Mouse (Mus musculus): ENCODE measurements around the gene Epb41l5.

The Epb41l5 gene

GRCm38 (mm10) chr1:119533093-119533805, 115.6 kb downstream of the Epb41l5 start:
- peak; percentile 59 to 65 for DNase-seq (ENCODE audit: low spot score in 2 of 2)

- no peak for DNase-seq (ENCODE audit: low spot score in 2 of 2)
Observed at GRCm38 (mm10) chr1:119532165-119532564, 116.6 kb downstream of the Epb41l5 start.

GRCm38 (mm10) chr1:119530941-119531340, 117.9 kb downstream of the Epb41l5 start:
- DNase-seq (ENCODE audit: low spot score in 2 of 2), result no peak

GRCm38 (mm10) chr1:119525689-119526591, 122.9 kb downstream of the Epb41l5 start, which contains the start of gene Tmem185b:
Gene Tmem185b, plus strand, starts transcription at chr1:119526160.
- peak; percentile 91 to 92 for DNase-seq (ENCODE audit: low spot score in 2 of 2)

- peak; percentile 58 to 61 for DNase-seq (ENCODE audit: low spot score in 2 of 2)
Observed at GRCm38 (mm10) chr1:119525004-119525444, 123.8 kb downstream of the Epb41l5 start.

- no peak for DNase-seq (ENCODE audit: low spot score in 2 of 2)
Observed at GRCm38 (mm10) chr1:119523826-119524225, 125.0 kb downstream of the Epb41l5 start.

- no peak for DNase-seq (ENCODE audit: low spot score in 2 of 2)
Observed at GRCm38 (mm10) chr1:119523369-119523768, 125.4 kb downstream of the Epb41l5 start.

- DNase-seq (ENCODE audit: low spot score in 2 of 2), result no peak
Observed at GRCm38 (mm10) chr1:119522726-119523125, 126.1 kb downstream of the Epb41l5 start.

- DNase-seq (ENCODE audit: low spot score in 2 of 2), result no peak
Observed at GRCm38 (mm10) chr1:119521681-119522080, 127.1 kb downstream of the Epb41l5 start.

- DNase-seq (ENCODE audit: low spot score in 2 of 2), result no peak
Observed at GRCm38 (mm10) chr1:119521029-119521428, 127.8 kb downstream of the Epb41l5 start.

GRCm38 (mm10) chr1:119519286-119519685, 129.5 kb downstream of the Epb41l5 start:
- no peak for DNase-seq (ENCODE audit: low spot score in 2 of 2)

GRCm38 (mm10) chr1:119518786-119519185, 130.0 kb downstream of the Epb41l5 start:
- DNase-seq (ENCODE audit: low spot score in 2 of 2), result no peak

- peak in 1 of 2 experiments; percentile 51 for DNase-seq (ENCODE audit: low spot score in 2 of 2)
Observed at GRCm38 (mm10) chr1:119518060-119518459, 130.7 kb downstream of the Epb41l5 start.

- DNase-seq (ENCODE audit: low spot score in 2 of 2), result no peak
Observed at GRCm38 (mm10) chr1:119510857-119511256, 137.9 kb downstream of the Epb41l5 start.

GRCm38 (mm10) chr1:119510409-119510808, 138.4 kb downstream of the Epb41l5 start:
- no peak for DNase-seq (ENCODE audit: low spot score in 2 of 2)

- DNase-seq (ENCODE audit: low spot score in 2 of 2), result no peak
Observed at GRCm38 (mm10) chr1:119509474-119509873, 139.3 kb downstream of the Epb41l5 start.

- DNase-seq (ENCODE audit: low spot score in 2 of 2), result peak; percentile 43
Observed at GRCm38 (mm10) chr1:119508548-119508947, 140.3 kb downstream of the Epb41l5 start.

GRCm38 (mm10) chr1:119505951-119506350, 142.8 kb downstream of the Epb41l5 start:
- DNase-seq (ENCODE audit: low spot score in 2 of 2), result no peak

- DNase-seq (ENCODE audit: low spot score in 2 of 2), result peak; percentile 97 to 99
Observed at GRCm38 (mm10) chr1:119504260-119505062, 144.3 kb downstream of the Epb41l5 start, which contains the start of gene Ralb. Gene Ralb, minus strand, starts transcription at chr1:119504794.

- no peak for DNase-seq (ENCODE audit: low spot score in 2 of 2)
Observed at GRCm38 (mm10) chr1:119503808-119504207, 145.0 kb downstream of the Epb41l5 start.

- no peak for DNase-seq (ENCODE audit: low spot score in 2 of 2)
Observed at GRCm38 (mm10) chr1:119503181-119503580, 145.6 kb downstream of the Epb41l5 start.

GRCm38 (mm10) chr1:119502729-119503128, 146.1 kb downstream of the Epb41l5 start:
- no peak for DNase-seq (ENCODE audit: low spot score in 2 of 2)
